ENCODE assay signal across 8 mouse cellular contexts in the genomic region with DNA sequence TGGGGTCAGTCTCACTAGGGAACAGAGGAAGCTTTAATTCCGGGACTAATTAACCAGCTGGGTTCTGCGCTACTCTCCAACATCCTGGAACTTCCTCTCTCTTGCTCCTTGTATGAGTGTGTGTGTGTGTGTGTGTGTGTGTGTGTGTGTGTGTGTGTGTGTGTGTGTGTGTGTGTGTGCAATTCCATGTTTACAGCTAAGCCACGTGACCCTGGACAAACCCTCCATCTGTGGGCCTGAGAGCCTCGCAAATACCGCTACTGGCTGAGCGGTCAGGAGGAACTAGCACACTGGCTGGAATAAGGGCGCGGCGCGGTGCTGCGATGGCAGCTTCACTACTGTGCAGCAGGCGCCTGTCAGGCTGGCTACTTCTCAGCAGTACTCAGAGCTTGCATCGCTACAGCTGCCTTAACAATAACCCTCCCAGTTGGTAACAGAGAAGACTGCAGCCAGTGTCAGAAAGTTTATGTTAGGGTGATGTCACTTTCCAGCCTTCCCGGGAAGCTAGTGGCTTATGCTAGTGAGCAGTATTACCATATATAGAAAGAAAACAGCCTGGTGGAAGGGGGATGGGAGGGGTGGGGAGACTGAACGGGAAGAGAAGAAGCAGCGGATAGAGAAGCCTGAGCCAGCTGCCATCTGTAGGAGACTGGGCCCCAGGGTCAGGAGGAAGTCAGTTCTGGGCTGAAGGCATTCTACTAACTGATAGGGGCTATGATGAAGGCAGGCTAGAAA. TPM values are rescaled to one million over a fixed set of nuclear protein-coding genes. Genes with fewer than 3 reads are reported as not detected.
DNase-seq lines count a peak whose midpoint lies in the region; ATAC-seq lines count a peak whose summit lies in the region.

No protein-coding gene starts in this region.

- DNase-seq in ZHBTc4 (ENCODE audit: low read depth, low spot score), result peak; percentile 78
- peak; percentile 29 to 41 for DNase-seq in cerebellum, postnatal 36 days
- peak; percentile 71 for DNase-seq in gastrocnemius, postnatal 10 days
- peak; percentile 37 for DNase-seq in induced T-regulatory cell, adult 2 months (ENCODE audit: low read depth)
- peak; percentile 31 to 42 for DNase-seq in left cerebral cortex, adult 8-10 months (ENCODE audit: low spot score in 2 of 2)
- peak; percentile 25 for DNase-seq in right cerebral cortex, adult 18-20 months
- DNase-seq in urinary bladder, postnatal 14 days (ENCODE audit: low spot score), result peak; percentile 76

- peak; percentile 81 for ATAC-seq in megakaryocyte, adult 5-6 weeks (ENCODE audit: poor library complexity, severe bottlenecking)

RNA-seq across cellular contexts. Expression of gene Itgb1, which starts 30.9 kb away (rescaled TPM):
- total RNA-seq in gastrocnemius, postnatal 10 days (2021), result 100 to 1,000 TPM; 323 to 357 TPM
- 10 to 100 TPM; 42.2 to 49.4 (median 45.9) TPM for total RNA-seq in left cerebral cortex, adult 8-10 months (2022)
- 87.8 and 94.6 TPM in 2 replicates for total RNA-seq in megakaryocyte, adult 5-6 weeks (2015)
- 162 and 167 TPM in 2 replicates for total RNA-seq in megakaryocyte, adult 5-6 weeks (2017)

Comparison
In these comparisons a context has a peak if more than half of its experiments do, and no peak if none do; other contexts are left out.
1. Peak in every context shown above with its lines: DNase-seq and ATAC-seq.
2. DNase-seq: peak in every context shown above with its lines; median percentile 78 in ZHBTc4; 76 in urinary bladder, postnatal 14 days; 71 in gastrocnemius, postnatal 10 days; 37 in induced T-regulatory cell, adult 2 months; 36 in left cerebral cortex, adult 8-10 months; 35 in cerebellum, postnatal 36 days; 25 in right cerebral cortex, adult 18-20 months.